Mouse (Mus musculus): ENCODE measurements at regions not wholly inside any gene's neighbourhood (a gene's known extent, or its start where the extent isn't known, plus 50 kb on each side); places are given as distances from the start of the nearest gene placed in this dataset.

- ATAC-seq: no peak
Measured at GRCm38 (mm10) chr9:94467846-94468245, 70.0 kb downstream of the 1190002N15Rik start.

- ATAC-seq: no peak
Measured at GRCm38 (mm10) chr9:94456085-94456531, 81.8 kb downstream of the 1190002N15Rik start.

- ATAC-seq: no peak
Measured at GRCm38 (mm10) chr9:94455466-94455865, 82.4 kb downstream of the 1190002N15Rik start.

GRCm38 (mm10) chr9:94449911-94450310 is 88.0 kb downstream of the 1190002N15Rik start:
- ATAC-seq: no peak

- ATAC-seq: no peak
Measured at GRCm38 (mm10) chr9:94446182-94446763, 91.6 kb downstream of the 1190002N15Rik start.

- ATAC-seq: no peak
Measured at GRCm38 (mm10) chr9:94444140-94444789, 93.6 kb downstream of the 1190002N15Rik start.

GRCm38 (mm10) chr9:94441393-94441792 is 96.5 kb downstream of the 1190002N15Rik start:
- ATAC-seq: peak; percentile 77

- no peak for ATAC-seq
Measured at GRCm38 (mm10) chr9:94433468-94433867, 104.4 kb downstream of the 1190002N15Rik start.

- ATAC-seq: no peak
Measured at GRCm38 (mm10) chr9:94432144-94432747, 105.6 kb downstream of the 1190002N15Rik start.

GRCm38 (mm10) chr9:94431540-94431939 is 106.3 kb downstream of the 1190002N15Rik start:
- no peak for ATAC-seq

- ATAC-seq: no peak
Measured at GRCm38 (mm10) chr9:94430996-94431395, 106.9 kb downstream of the 1190002N15Rik start.

- no peak for ATAC-seq
Measured at GRCm38 (mm10) chr9:94426740-94427139, 111.1 kb downstream of the 1190002N15Rik start.

- no peak for ATAC-seq
Measured at GRCm38 (mm10) chr9:94425804-94426203, 112.1 kb downstream of the 1190002N15Rik start.

- ATAC-seq: no peak
Measured at GRCm38 (mm10) chr9:94424438-94425135, 113.3 kb downstream of the 1190002N15Rik start.

- ATAC-seq: no peak
Measured at GRCm38 (mm10) chr9:94410546-94410945, 127.3 kb downstream of the 1190002N15Rik start.

GRCm38 (mm10) chr9:94410042-94410441 is 127.8 kb downstream of the 1190002N15Rik start:
- ATAC-seq: no peak

- no peak for ATAC-seq
Measured at GRCm38 (mm10) chr9:94408635-94409323, 129.1 kb downstream of the 1190002N15Rik start.

- no peak for ATAC-seq
Measured at GRCm38 (mm10) chr9:94407671-94408070, 130.2 kb downstream of the 1190002N15Rik start.

- no peak for ATAC-seq
Measured at GRCm38 (mm10) chr9:94404551-94404950, 133.3 kb downstream of the 1190002N15Rik start.

- ATAC-seq: no peak
Measured at GRCm38 (mm10) chr9:94400596-94400995, 137.3 kb downstream of the 1190002N15Rik start.

- no peak for ATAC-seq
Measured at GRCm38 (mm10) chr9:94395215-94395614, 142.7 kb downstream of the 1190002N15Rik start.

GRCm38 (mm10) chr9:94386190-94386589 is 151.7 kb downstream of the 1190002N15Rik start:
- no peak for ATAC-seq

GRCm38 (mm10) chr9:94382293-94382692 is 155.6 kb downstream of the 1190002N15Rik start:
- ATAC-seq: no peak
